Mouse (Mus musculus) midbrain, embryonic 13.5 days (tissue): ENCODE measurements around the gene R3hdml. TPM values are rescaled to one million over a fixed set of nuclear protein-coding genes. Genes with fewer than 3 reads are reported as not detected.
A peak's percentile ranks its signal among the peaks of the same experiment; 100 is the strongest.

Source experiments
- ATAC-seq: fragments of 200-750 bp; cut with Nextera tagmentation; 2 replicates; pipeline ENCODE4 v1.8.0; 2017; ENCODE audit warnings: mild to moderate bottlenecking, moderate TSS enrichment, moderate library complexity
- H3K27ac ChIP-seq: fragments of 300-500 bp; sonication (generic); 2 replicates; pipeline ENCODE4 v1.5.1; 2015; ENCODE audit warnings: inconsistent platforms, mild to moderate bottlenecking, moderate library complexity
- H3K27me3 ChIP-seq: fragments of 300-500 bp; sonication (generic); 2 replicates; pipeline ENCODE4 v1.6.1; 2015; ENCODE audit warnings: mild to moderate bottlenecking, inconsistent platforms
- H3K36me3 ChIP-seq: fragments of 300-500 bp; sonication (generic); 2 replicates; pipeline ENCODE4 v1.6.1; 2015; ENCODE audit warnings: mild to moderate bottlenecking, inconsistent platforms
- H3K4me1 ChIP-seq: fragments of 300-500 bp; sonication (generic); replicated peaks from 2 replicates; pipeline ENCODE4 v1.6.1; 2015; ENCODE audit warnings: inconsistent platforms
- H3K4me2 ChIP-seq: fragments of 300-500 bp; sonication (generic); replicated peaks from 2 replicates; pipeline ENCODE4 v1.6.1; 2015; ENCODE audit warnings: moderate library complexity, mild to moderate bottlenecking, inconsistent platforms
- H3K4me3 ChIP-seq: fragments of 300-500 bp; sonication (generic); replicated peaks from 2 replicates; pipeline ENCODE4 v1.5.1; 2015; ENCODE audit warnings: mild to moderate bottlenecking, inconsistent platforms
- H3K9ac ChIP-seq: fragments of 300-500 bp; sonication (generic); replicated peaks from 2 replicates; pipeline ENCODE4 v1.6.1; 2015; ENCODE audit warnings: mild to moderate bottlenecking, inconsistent platforms
- H3K9me3 ChIP-seq: fragments of 300-500 bp; sonication (generic); 2 replicates; pipeline ENCODE4 v1.6.1; 2016; ENCODE audit warnings: mild to moderate bottlenecking, inconsistent platforms
- WGBS: fragments of 180-500 bp; shearing (Covaris S2); methylation state at CpG from one replicate; pipeline ENCODE4 v1.1.7; 2015; 5-methylcytosine and 5-hydroxymethylcytosine counted together
- polyA plus RNA-seq: library from polyadenylated mRNA; unstranded; fragments of >200 nt; fragmentation: Nextera tagmentation; extraction: Ambion mirVana; gene quantifications from 2 replicates; pipeline ENCODE4 v1.2.1, GENCODE M21; 2015

Gene R3hdml
- polyA plus RNA-seq, 1 experiment from 2014 or later, result not detected

DNA sequence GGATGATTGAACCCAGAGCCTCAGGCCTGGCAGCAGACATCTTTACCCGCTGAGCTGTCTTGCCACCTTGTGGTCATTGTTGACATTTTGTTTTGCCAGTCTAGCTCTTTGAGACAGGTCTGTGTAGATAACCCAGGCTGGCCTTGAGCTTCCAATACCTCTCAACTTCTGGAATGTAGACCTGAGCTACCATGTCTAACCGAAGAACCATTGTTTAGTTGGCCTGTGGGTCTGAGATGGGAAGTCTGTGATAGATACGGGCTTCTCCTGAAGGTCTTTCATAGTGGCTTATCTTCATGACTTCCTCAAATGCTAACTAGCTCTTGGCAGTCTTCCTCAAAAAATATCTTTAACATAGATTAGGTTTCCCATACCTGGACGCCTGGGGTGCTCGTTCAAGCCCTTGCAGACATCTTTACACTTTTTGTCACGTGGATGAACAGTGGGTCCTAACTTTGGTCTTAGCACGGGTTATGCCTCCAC is 33.7 kb downstream of the R3hdml start:
- H3K4me1 ChIP-seq, result no peaks in the 10 kb centered on the region
- H3K27me3 ChIP-seq, result no peaks in the 10 kb centered on the region
- ATAC-seq, result no peak
- 93% methylated on average over 7 of the region's 7 CpGs for WGBS
- no peak overlapping the region for H3K9ac ChIP-seq
- H3K27ac ChIP-seq, result no peak overlapping the region
- H3K9me3 ChIP-seq, result no peaks in the 10 kb centered on the region
- no peak overlapping the region for H3K4me3 ChIP-seq
- no peaks in the 10 kb centered on the region for H3K36me3 ChIP-seq
- no peak overlapping the region for H3K4me2 ChIP-seq

DNA sequence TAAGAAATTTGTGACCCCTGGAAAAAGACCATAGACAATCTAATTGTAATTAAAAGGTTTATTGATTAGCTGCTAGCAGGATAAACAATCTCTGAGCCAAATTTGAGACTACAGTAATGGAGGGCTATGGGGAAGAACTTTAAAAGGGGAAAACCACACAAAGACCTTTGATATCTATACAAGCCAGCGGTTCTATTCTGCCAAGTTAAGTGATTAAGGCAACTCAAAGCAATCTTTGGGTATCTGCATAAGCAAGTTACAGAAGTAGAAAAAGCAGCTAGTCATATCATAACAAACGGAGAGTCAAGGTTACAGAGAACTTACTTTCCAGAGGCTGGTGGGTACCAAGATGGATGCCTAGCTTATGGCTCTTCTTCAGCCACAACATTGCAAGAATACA is 35.4 kb downstream of the R3hdml start:
- no peak overlapping the region for H3K9ac ChIP-seq
- no peaks in the 10 kb centered on the region for H3K4me1 ChIP-seq
- no peak overlapping the region for H3K4me3 ChIP-seq
- H3K27ac ChIP-seq, result no peak overlapping the region
- H3K36me3 ChIP-seq, result no peaks in the 10 kb centered on the region
- WGBS, result 86% methylated on average over 2 of the region's 2 CpGs
- no peaks in the 10 kb centered on the region for H3K9me3 ChIP-seq
- H3K27me3 ChIP-seq, result no peaks in the 10 kb centered on the region
- H3K4me2 ChIP-seq, result no peak overlapping the region
- ATAC-seq, result no peak

DNA sequence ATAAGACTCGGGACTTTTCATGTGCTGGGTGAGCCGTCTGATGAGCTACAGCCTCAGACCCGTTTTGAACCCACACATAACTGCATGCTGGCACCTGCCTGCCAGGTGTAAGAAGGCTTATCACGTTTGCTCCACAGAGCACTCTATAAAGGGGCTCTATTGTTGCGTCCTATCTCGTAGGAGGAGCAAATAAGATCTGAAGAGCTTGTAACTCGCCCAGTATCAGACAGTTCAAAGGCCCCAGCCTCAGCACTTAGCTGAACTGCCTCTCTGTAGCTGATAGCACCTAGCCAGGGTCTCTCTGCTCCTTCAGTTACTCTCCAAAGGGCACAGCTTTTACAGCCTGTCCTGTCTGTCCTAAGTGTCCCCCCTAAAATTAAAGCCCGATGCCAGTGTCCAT is 38.3 kb downstream of the R3hdml start:
- H3K9me3 ChIP-seq, result no peaks in the 10 kb centered on the region
- H3K9ac ChIP-seq, result no peak overlapping the region
- ATAC-seq, result no peak
- peaks cover 4% of the 10 kb centered on the region for H3K27me3 ChIP-seq
- H3K4me2 ChIP-seq, result no peak overlapping the region
- H3K27ac ChIP-seq, result no peak overlapping the region
- WGBS, result 72% methylated on average over 8 of the region's 8 CpGs
- H3K4me1 ChIP-seq, result peaks cover 4% of the 10 kb centered on the region; the same call in 1 of the 2 replicates
- H3K36me3 ChIP-seq, result no peaks in the 10 kb centered on the region
- H3K4me3 ChIP-seq, result no peak overlapping the region

- H3K27ac ChIP-seq, result no peak overlapping the region
- H3K27me3 ChIP-seq, result peaks cover 7% of the 10 kb centered on the region
- H3K4me1 ChIP-seq, result peaks cover 11% of the 10 kb centered on the region; the same call in 1 of the 2 replicates
- ATAC-seq, result no peak
- no peak overlapping the region for H3K9ac ChIP-seq
- H3K4me2 ChIP-seq, result no peak overlapping the region
- no peaks in the 10 kb centered on the region for H3K9me3 ChIP-seq
- H3K4me3 ChIP-seq, result no peak overlapping the region
- no peaks in the 10 kb centered on the region for H3K36me3 ChIP-seq
- 15% methylated on average over 9 of the region's 9 CpGs for WGBS
Measured at GRCm38 (mm10) chr2:163531917-163532316, 39.8 kb downstream of the R3hdml start.

DNA sequence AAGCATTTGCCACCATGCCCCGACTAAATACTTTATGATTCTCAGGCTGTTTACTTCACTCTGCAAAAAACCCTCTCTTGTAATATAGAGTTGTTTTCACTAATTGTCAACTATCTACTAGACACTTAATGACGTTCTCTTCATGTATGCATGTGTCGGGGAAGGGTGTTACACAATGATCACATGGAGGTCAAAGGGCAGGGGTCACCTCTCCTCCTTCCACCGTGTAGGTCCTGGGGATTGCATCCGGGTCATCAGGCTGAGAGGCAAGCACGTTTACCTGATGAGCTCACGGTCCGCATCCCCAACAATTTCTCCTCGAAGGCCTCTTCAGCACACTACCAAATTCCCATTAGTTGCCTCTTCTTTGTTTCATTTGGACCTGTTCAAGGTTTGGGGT is 41.1 kb downstream of the R3hdml start:
- Histone ChIP-seq H3K9ac (no peak overlapping the region), H3K4me2 (no peak overlapping the region), H3K36me3 (no peaks in the 10 kb centered on the region), H3K4me1 (peaks cover 11% of the 10 kb centered on the region; the same call in 1 of the 2 replicates), H3K27me3 (peaks cover 7% of the 10 kb centered on the region), H3K27ac (no peak overlapping the region), H3K9me3 (no peaks in the 10 kb centered on the region), H3K4me3 (no peak overlapping the region)
- 89% methylated on average over 9 of the region's 9 CpGs for WGBS
- no peak for ATAC-seq

DNA sequence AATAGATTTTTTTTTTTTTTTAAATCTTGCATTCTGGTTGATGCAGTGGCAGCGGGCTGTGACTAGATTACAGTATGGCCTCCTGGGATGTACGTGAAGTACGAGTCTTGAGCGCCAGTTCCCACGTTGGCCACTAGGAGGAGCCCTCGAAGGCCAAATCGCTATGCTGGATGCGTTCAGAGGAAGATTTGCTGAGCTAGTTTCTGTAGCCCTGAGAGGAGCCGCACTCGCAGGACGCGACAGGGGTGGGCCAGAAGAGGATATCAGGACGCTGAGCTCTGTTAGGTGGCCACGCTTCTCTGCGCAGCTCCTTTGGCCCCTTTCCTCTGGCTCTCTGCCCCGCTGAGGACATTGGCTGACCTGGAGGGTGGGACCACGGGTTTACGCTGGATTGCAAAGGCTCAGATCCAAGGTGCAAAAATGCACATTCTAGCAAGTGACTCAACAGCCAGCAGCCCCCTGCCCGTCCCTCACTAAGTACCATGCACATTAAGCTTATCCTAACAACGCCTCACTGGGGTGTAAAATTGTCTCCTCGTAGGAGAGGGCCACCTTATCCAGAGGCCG is 42.9 kb downstream of the R3hdml start:
- H3K9ac ChIP-seq, result peak overlapping the region; percentile 58
- H3K4me2 ChIP-seq, result peak overlapping the region; percentile 58
- peak overlapping the region; percentile 27; the same call in 1 of the 2 replicates for H3K4me3 ChIP-seq
- peaks cover 7% of the 10 kb centered on the region for H3K27me3 ChIP-seq
- H3K9me3 ChIP-seq, result no peaks in the 10 kb centered on the region
- 9% methylated on average over 22 of the region's 22 CpGs for WGBS
- H3K4me1 ChIP-seq, result peaks cover 11% of the 10 kb centered on the region; the same call in 1 of the 2 replicates
- no peaks in the 10 kb centered on the region for H3K36me3 ChIP-seq
- peak; percentile 92 for ATAC-seq
- H3K27ac ChIP-seq, result no peak overlapping the region

- Histone ChIP-seq H3K27me3 (peaks cover 7% of the 10 kb centered on the region), H3K4me1 (peaks cover 11% of the 10 kb centered on the region; the same call in 1 of the 2 replicates), H3K27ac (no peak overlapping the region), H3K9me3 (no peaks in the 10 kb centered on the region), H3K36me3 (no peaks in the 10 kb centered on the region), H3K9ac (no peak overlapping the region), H3K4me2 (no peak overlapping the region), H3K4me3 (no peak overlapping the region)
- WGBS, result 85% methylated on average over 5 of the region's 5 CpGs
- ATAC-seq, result no peak
Measured at GRCm38 (mm10) chr2:163537443-163537842, 45.3 kb downstream of the R3hdml start.

GRCm38 (mm10) chr2:163538410-163538809 is 46.3 kb downstream of the R3hdml start:
- WGBS, result 89% methylated on average over 2 of the region's 2 CpGs
- peaks cover 11% of the 10 kb centered on the region; the same call in 1 of the 2 replicates for H3K4me1 ChIP-seq
- H3K36me3 ChIP-seq, result no peaks in the 10 kb centered on the region
- H3K4me2 ChIP-seq, result no peak overlapping the region
- no peak overlapping the region for H3K4me3 ChIP-seq
- no peak overlapping the region for H3K27ac ChIP-seq
- H3K9ac ChIP-seq, result no peak overlapping the region
- ATAC-seq, result no peak
- H3K9me3 ChIP-seq, result no peaks in the 10 kb centered on the region
- H3K27me3 ChIP-seq, result peaks cover 7% of the 10 kb centered on the region

DNA sequence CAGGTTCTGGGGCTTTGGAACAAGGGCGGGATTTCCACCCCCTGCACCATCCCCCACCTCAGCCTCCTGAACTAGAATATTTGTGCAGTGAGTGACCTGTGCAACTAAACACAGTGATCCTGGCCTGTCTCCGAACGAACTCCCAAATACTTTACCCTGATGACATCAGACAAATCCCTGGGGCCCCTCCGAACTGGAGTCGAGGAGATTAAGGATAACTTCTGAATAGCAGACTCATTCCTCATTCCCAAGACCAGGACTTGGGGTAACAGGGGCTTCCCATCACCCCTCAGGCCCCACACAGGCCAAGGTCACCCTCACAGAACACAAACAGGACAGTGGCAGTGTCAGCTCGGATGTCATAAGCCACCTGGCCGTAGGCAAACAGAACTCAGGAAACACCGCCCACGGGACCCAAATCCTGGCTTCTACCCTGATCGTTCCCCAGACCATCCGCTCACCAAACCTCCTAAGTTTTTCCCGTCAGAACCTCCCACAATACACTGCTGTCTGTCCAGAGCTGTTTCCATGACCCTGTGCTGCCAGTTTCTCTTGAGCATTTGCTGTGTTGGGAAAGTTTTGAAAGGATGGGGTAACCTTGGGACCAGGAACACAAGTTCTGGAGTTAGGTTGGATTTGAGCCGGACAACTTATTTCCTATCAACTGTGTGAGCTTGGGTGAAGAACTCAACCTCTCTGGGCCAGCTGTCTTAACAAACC is 47.4 kb downstream of the R3hdml start:
- Histone ChIP-seq H3K4me3 (no peak overlapping the region), H3K36me3 (no peaks in the 10 kb centered on the region), H3K27me3 (peaks cover 3% of the 10 kb centered on the region; the same call in 1 of the 2 replicates), H3K4me2 (no peak overlapping the region), H3K27ac (no peak overlapping the region), H3K4me1 (peaks cover 11% of the 10 kb centered on the region; the same call in 1 of the 2 replicates), H3K9ac (no peak overlapping the region), H3K9me3 (no peaks in the 10 kb centered on the region)
- WGBS, result 71% methylated on average over 13 of the region's 13 CpGs
- no peak for ATAC-seq

- Histone ChIP-seq H3K27me3 (0 out of 2 replicates have a peak, but pooled peaks cover 3% of the 10 kb centered on the region), H3K9ac (no peak overlapping the region), H3K4me3 (no peak overlapping the region), H3K4me2 (no peak overlapping the region), H3K36me3 (no peaks in the 10 kb centered on the region), H3K27ac (no peak overlapping the region), H3K9me3 (no peaks in the 10 kb centered on the region), H3K4me1 (peaks cover 6% of the 10 kb centered on the region; the same call in 1 of the 2 replicates)
- WGBS, result 82% methylated on average over 9 of the region's 9 CpGs
- no peak for ATAC-seq
Measured at GRCm38 (mm10) chr2:163540231-163541117, 48.4 kb downstream of the R3hdml start.

DNA sequence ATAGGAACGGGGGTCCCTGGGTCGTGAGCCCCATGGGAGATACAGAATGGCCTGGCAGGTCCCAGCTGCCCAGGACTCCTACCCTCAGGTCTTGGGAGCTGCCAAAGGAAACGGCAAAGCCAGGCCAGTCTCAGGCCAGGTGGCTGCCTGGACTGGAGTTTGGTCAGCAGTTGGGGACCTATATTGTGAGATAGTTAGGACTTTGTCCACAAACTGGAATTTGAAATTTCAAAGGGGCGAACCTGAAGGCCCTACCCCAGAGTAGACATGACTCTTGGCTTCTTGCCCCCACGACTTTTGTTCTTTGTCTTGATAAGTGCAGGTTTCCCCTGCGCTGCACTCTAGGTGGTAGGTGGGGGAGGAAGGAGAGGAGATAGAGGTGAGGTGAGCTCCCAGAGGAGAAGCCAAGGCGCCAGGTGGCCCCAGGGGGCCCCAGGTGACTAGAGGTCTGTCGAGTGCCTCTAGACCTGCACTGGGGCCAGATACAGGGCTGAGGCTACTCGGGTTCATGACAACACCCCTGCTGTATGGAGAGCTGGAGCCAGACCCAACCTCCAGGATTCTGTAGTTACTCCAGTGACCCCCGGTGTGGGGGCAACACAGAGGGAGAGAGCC is 49.6 kb downstream of the R3hdml start:
- Histone ChIP-seq H3K4me3 (no peak overlapping the region), H3K36me3 (no peaks in the 10 kb centered on the region), H3K9me3 (no peaks in the 10 kb centered on the region), H3K27ac (no peak overlapping the region), H3K27me3 (no peaks in the 10 kb centered on the region), H3K4me2 (no peak overlapping the region), H3K4me1 (peaks cover 2% of the 10 kb centered on the region; the same call in 1 of the 2 replicates), H3K9ac (no peak overlapping the region)
- WGBS, result 82% methylated on average over 10 of the region's 10 CpGs
- no peak for ATAC-seq
